Mouse (Mus musculus) yolk sac, embryonic 10.5 days (tissue): Measurements from ENCODE around the gene E030018B13Rik.

Experiments used
- DNase-seq: peaks from one replicate; pipeline ENCODE4 v3.0.0-alpha.2; 2017; ENCODE audit warnings: low spot score

Gene E030018B13Rik

GRCm38 (mm10) chr7:63917693-63918092 is 1.0 kb downstream of the E030018B13Rik start:
- DNase-seq, result no peak

- DNase-seq, result no peak
Observed at GRCm38 (mm10) chr7:63918771-63919768, 2.4 kb downstream of the E030018B13Rik start.

GRCm38 (mm10) chr7:63921909-63922562 is 5.4 kb downstream of the E030018B13Rik start:
- no peak for DNase-seq

GRCm38 (mm10) chr7:63922571-63922970 is 5.9 kb downstream of the E030018B13Rik start:
- no peak for DNase-seq

GRCm38 (mm10) chr7:63922975-63923374 is 6.3 kb downstream of the E030018B13Rik start:
- DNase-seq, result no peak

GRCm38 (mm10) chr7:63924151-63924550 is 7.5 kb downstream of the E030018B13Rik start:
- DNase-seq, result no peak

- DNase-seq, result no peak
Observed at GRCm38 (mm10) chr7:63924747-63925412, 8.2 kb downstream of the E030018B13Rik start.

GRCm38 (mm10) chr7:63925413-63926360 is 9.0 kb downstream of the E030018B13Rik start:
- no peak for DNase-seq

GRCm38 (mm10) chr7:63926492-63926891 is 9.8 kb downstream of the E030018B13Rik start:
- DNase-seq, result no peak

GRCm38 (mm10) chr7:63927121-63927520 is 10.5 kb downstream of the E030018B13Rik start:
- DNase-seq, result no peak

- DNase-seq, result no peak
Observed at GRCm38 (mm10) chr7:63929080-63929479, 12.4 kb downstream of the E030018B13Rik start.

GRCm38 (mm10) chr7:63930132-63930531 is 13.5 kb downstream of the E030018B13Rik start:
- no peak for DNase-seq

- no peak for DNase-seq
Observed at GRCm38 (mm10) chr7:63930766-63931165, 14.1 kb downstream of the E030018B13Rik start.

- no peak for DNase-seq
Observed at GRCm38 (mm10) chr7:63932461-63932860, 15.8 kb downstream of the E030018B13Rik start.

GRCm38 (mm10) chr7:63933905-63934304 is 17.2 kb downstream of the E030018B13Rik start:
- DNase-seq, result no peak

GRCm38 (mm10) chr7:63934530-63934929 is 17.9 kb downstream of the E030018B13Rik start:
- no peak for DNase-seq

- DNase-seq, result no peak
Observed at GRCm38 (mm10) chr7:63935809-63936187, 19.1 kb downstream of the E030018B13Rik start.

GRCm38 (mm10) chr7:63936188-63936985 is 19.7 kb downstream of the E030018B13Rik start:
- peak; percentile 76 for DNase-seq

- no peak for DNase-seq
Observed at GRCm38 (mm10) chr7:63936986-63937235, 20.3 kb downstream of the E030018B13Rik start.

- DNase-seq, result peak; percentile 85
Observed at GRCm38 (mm10) chr7:63937236-63938065, 20.8 kb downstream of the E030018B13Rik start.
